Mouse (Mus musculus) c-Kit-positive CD71-positive TER-119-positive erythroid progenitor cells, embryonic 14.5 days (primary cell): ENCODE measurements around the gene Pde1b.

Experiments used
- DNase-seq: peaks from one replicate; pipeline ENCODE4 v3.0.0-alpha.2; 2013; ENCODE audit warnings: low spot score

Gene Pde1b

GRCm38 (mm10) chr15:103551053-103551452, 48.2 kb downstream of the Pde1b start:
- no peak for DNase-seq

- DNase-seq, result peak; percentile 27
Measured at GRCm38 (mm10) chr15:103552096-103552690, 49.4 kb downstream of the Pde1b start.

- no peak for DNase-seq
Measured at GRCm38 (mm10) chr15:103564981-103565380, 62.1 kb downstream of the Pde1b start, which contains the start of gene Glycam1. TSS of gene Glycam1 (minus strand) at chr15:103565081.
